Mouse (Mus musculus) gastrocnemius, postnatal 10 days (tissue): ENCODE measurements around the gene Myo16. TPM values are rescaled to one million over a fixed set of nuclear protein-coding genes. Genes with fewer than 3 reads are reported as not detected.

Experiments used
- DNase-seq: peaks from one replicate; pipeline ENCODE4 v3.0.0; 2021; ENCODE audit warnings: mixed read lengths
- total RNA-seq, 2 experiments: library from RNA; stranded (reverse); gene quantifications; 2 replicates each; pipeline ENCODE4 v1.2.3; 2021

Myo16 gene
- total RNA-seq, 2 experiments from 2014 or later: 3.9 to 5.3 TPM

GRCm38 (mm10) chr8:10304721-10305120 is 151.0 kb downstream of the Myo16 start:
- no peak for DNase-seq

- no peak for DNase-seq
Observed at GRCm38 (mm10) chr8:10307345-10307744, 153.6 kb downstream of the Myo16 start.

- DNase-seq: no peak
Observed at GRCm38 (mm10) chr8:10307770-10308476, 154.2 kb downstream of the Myo16 start.

- no peak for DNase-seq
Observed at GRCm38 (mm10) chr8:10310470-10310869, 156.8 kb downstream of the Myo16 start.

GRCm38 (mm10) chr8:10312316-10312715 is 158.6 kb downstream of the Myo16 start:
- no peak for DNase-seq

- DNase-seq: no peak
Observed at GRCm38 (mm10) chr8:10316201-10316600, 162.5 kb downstream of the Myo16 start.

- no peak for DNase-seq
Observed at GRCm38 (mm10) chr8:10318103-10318502, 164.4 kb downstream of the Myo16 start.

- no peak for DNase-seq
Observed at GRCm38 (mm10) chr8:10350451-10350850, 196.7 kb downstream of the Myo16 start.

GRCm38 (mm10) chr8:10358711-10359110 is 205.0 kb downstream of the Myo16 start:
- DNase-seq: no peak

GRCm38 (mm10) chr8:10362949-10363348 is 209.2 kb downstream of the Myo16 start:
- DNase-seq: no peak

GRCm38 (mm10) chr8:10363654-10364406 is 210.1 kb downstream of the Myo16 start:
- DNase-seq: no peak

- no peak for DNase-seq
Observed at GRCm38 (mm10) chr8:10366141-10366540, 212.4 kb downstream of the Myo16 start.

- no peak for DNase-seq
Observed at GRCm38 (mm10) chr8:10372571-10372970, 218.9 kb downstream of the Myo16 start.

- no peak for DNase-seq
Observed at GRCm38 (mm10) chr8:10387143-10387542, 233.4 kb downstream of the Myo16 start.

- no peak for DNase-seq
Observed at GRCm38 (mm10) chr8:10391096-10391683, 237.5 kb downstream of the Myo16 start.

GRCm38 (mm10) chr8:10391913-10392312 is 238.2 kb downstream of the Myo16 start:
- DNase-seq: no peak

- no peak for DNase-seq
Observed at GRCm38 (mm10) chr8:10394506-10394905, 240.8 kb downstream of the Myo16 start.

GRCm38 (mm10) chr8:10395146-10395545 is 241.4 kb downstream of the Myo16 start:
- no peak for DNase-seq

GRCm38 (mm10) chr8:10402606-10403005 is 248.9 kb downstream of the Myo16 start:
- DNase-seq: no peak

GRCm38 (mm10) chr8:10405469-10405868 is 251.8 kb downstream of the Myo16 start:
- DNase-seq: peak; percentile 53

- DNase-seq: no peak
Observed at GRCm38 (mm10) chr8:10409043-10409442, 255.3 kb downstream of the Myo16 start.

- no peak for DNase-seq
Observed at GRCm38 (mm10) chr8:10411511-10411910, 257.8 kb downstream of the Myo16 start.

GRCm38 (mm10) chr8:10413881-10414280 is 260.2 kb downstream of the Myo16 start:
- DNase-seq: no peak
